Mouse (Mus musculus) cerebellum, adult 2 months (tissue): ENCODE data around the gene Pex6.

Experiments used
- CTCF ChIP-seq: fragments of 200-500 bp; IDR thresholded peaks from 2 replicates; pipeline ENCODE4 v1.5.1; 2011; ENCODE audit warnings: low read depth, mild to moderate bottlenecking, control low read depth, low read length, moderate library complexity, borderline replicate concordance; ENCODE audit not compliant: insufficient read depth
- POLR2A ChIP-seq: fragments of 200-500 bp; IDR thresholded peaks from 2 replicates; pipeline ENCODE4 v1.6.1; 2011; ENCODE audit warnings: low read length, control low read depth, borderline replicate concordance; ENCODE audit not compliant: insufficient read depth

DNA sequence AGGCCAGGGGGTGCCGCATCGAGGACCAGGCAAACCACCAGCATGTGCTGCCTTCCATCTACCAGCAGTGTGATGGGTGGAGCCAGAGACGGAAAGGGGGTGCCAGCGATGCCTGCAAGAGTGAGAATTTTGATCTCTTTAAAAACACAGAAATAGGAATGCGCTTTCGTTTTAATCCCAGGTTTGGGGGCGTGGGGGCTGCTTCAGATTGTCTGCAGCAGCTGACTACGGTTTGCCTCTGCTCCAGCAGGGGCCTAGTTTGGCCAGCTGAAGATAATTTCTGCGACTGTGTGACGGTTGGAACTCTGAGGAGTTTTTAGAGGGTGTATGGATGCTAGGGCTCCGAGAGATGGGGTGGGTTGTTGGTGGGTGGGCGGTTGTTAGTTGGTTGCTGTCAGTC lies 47.5 kb downstream of the Pex6 start:
- TF ChIP-seq CTCF: no peak
- no peak for TF ChIP-seq POLR2A
